Comparison of ENCODE assay signal across 23 mouse cellular contexts in the genomic region with DNA sequence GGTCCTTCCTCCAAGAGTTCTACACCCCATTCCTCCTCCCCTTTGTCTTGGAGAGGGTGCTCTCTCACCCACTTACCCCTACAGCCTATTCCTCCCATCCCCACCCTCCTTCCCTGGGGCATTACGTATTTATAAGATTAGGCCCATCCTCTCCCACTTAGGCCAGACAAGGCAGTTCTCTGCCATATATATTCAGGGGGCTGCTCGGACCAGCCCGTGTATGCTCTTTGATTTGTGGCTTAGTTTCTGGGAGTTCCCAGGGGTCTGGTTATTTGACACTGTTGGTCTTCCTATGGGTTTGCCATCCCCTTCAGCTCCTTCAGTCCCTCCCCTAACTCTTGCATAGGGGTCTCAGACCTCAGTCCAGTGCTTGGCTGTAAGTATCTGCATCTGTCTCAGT. TPM values are rescaled to one million over a fixed set of nuclear protein-coding genes. Genes with fewer than 3 reads are reported as not detected.
"Had no signal": no experiment of that assay in that cellular context is flagged by ENCODE, and none has a peak within 500 bp of the region (broad histone marks: within the 10 kb centered on the region; RNA-seq: fewer than 3 reads in every experiment).

No protein-coding gene starts in this region.

- H3K27me3 ChIP-seq: liver, embryonic 15.5 days; lung, embryonic 15.5 days; midbrain, embryonic 13.5 days; midbrain, embryonic 15.5 days; neural tube, embryonic 13.5 days; neural tube, embryonic 15.5 days had no signal

- H3K27ac ChIP-seq: liver, embryonic 15.5 days; lung, embryonic 15.5 days; macrophage; midbrain, embryonic 10.5 days; midbrain, embryonic 13.5 days; midbrain, embryonic 15.5 days; neural tube, embryonic 13.5 days; neural tube, embryonic 15.5 days had no signal

- DNase-seq: liver, postnatal 0 days; lung, postnatal 14 days; lung, postnatal 36 days; retina, postnatal 1 day; right cerebral cortex, adult 18-20 months; right cerebral cortex, postnatal 25 days; right cerebral cortex, postnatal 4 days; spleen, adult 18-20 months; thymus, adult 18-20 months; thymus, postnatal 14 days; thymus, postnatal 36 days had no signal

- H3K36me3 ChIP-seq: liver, embryonic 15.5 days; lung, embryonic 15.5 days; midbrain, embryonic 10.5 days; midbrain, embryonic 13.5 days; midbrain, embryonic 15.5 days; neural tube, embryonic 13.5 days; neural tube, embryonic 15.5 days had no signal

- H3K4me2 ChIP-seq: liver, embryonic 15.5 days; lung, embryonic 15.5 days; midbrain, embryonic 13.5 days; midbrain, embryonic 15.5 days; neural tube, embryonic 13.5 days; neural tube, embryonic 15.5 days had no signal

- H3K4me1 ChIP-seq: liver, embryonic 15.5 days; lung, embryonic 15.5 days; megakaryocyte, embryonic 14.5 days; midbrain, embryonic 15.5 days; neural tube, embryonic 15.5 days had no signal

- H3K9ac ChIP-seq: liver, embryonic 15.5 days; liver, postnatal 0 days; lung, embryonic 15.5 days; midbrain, embryonic 13.5 days; midbrain, embryonic 15.5 days; neural tube, embryonic 13.5 days; neural tube, embryonic 15.5 days had no signal

- ATAC-seq: liver, postnatal 0 days; lung, postnatal 0 days; midbrain, embryonic 13.5 days; midbrain, embryonic 15.5 days had no signal

- H3K4me3 ChIP-seq: liver, embryonic 15.5 days; lung, embryonic 15.5 days; megakaryocyte, embryonic 14.5 days; midbrain, embryonic 10.5 days; midbrain, embryonic 13.5 days; midbrain, embryonic 15.5 days; myocyte; neural tube, embryonic 13.5 days; neural tube, embryonic 15.5 days had no signal

- H3K9me3 ChIP-seq: liver, embryonic 15.5 days; lung, embryonic 15.5 days; megakaryocyte, embryonic 14.5 days; midbrain, embryonic 10.5 days; midbrain, embryonic 13.5 days; midbrain, embryonic 15.5 days; neural tube, embryonic 13.5 days; neural tube, embryonic 15.5 days had no signal

RNA-seq across cellular contexts. Expression of gene Il33, which starts 58.1 kb away (rescaled TPM):
- total RNA-seq: megakaryocyte progenitor cell, adult 5-6 weeks had no signal
- polyA plus RNA-seq: macrophage had no signal
